Mouse (Mus musculus) liver, embryonic 14.5 days (tissue): Measurements from ENCODE around the gene Atg101.

Experiments
- CTCF ChIP-seq: IDR thresholded peaks from 2 replicates; pipeline ENCODE4 v1.5.1; 2016; ENCODE audit warnings: antibody characterized with exemption, low read depth, control low read depth
- EP300 ChIP-seq: IDR thresholded peaks from 2 replicates; pipeline ENCODE4 v1.6.1; 2016; ENCODE audit warnings: antibody characterized with exemption, low read depth

DNA sequence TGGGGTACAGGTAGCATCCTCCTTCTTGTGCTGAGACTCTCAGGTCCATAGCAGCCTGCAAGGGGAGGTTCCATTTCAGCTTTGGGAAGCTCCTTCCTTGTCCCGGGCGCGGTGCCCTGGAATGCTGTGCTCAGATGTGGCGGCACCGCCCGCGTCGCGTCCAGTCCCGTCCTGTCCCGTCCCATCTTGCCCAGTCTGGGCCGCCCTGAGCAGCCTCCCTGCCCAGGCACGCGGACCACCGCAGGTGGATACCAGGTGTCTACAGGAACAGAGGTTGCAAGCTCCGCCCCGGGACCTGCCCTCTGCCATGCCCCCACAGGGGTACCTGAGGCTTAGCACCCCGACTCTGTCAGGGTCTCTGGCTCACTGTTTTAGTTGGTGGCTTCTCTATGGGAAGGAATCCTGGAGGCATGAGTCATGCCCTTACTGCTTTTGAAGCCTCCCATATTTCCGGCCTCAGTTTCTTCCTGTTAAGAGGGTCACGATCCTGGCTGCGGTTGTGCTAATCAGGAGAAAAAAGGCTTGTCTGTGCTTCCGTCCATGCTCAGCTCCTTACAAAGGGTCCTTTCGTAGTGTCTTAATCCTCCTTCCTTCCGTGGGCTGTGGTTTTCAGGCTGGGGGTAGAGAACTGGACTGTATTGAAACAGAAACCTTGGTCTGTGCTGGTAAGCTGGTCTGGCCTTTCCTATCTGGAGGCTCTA is 52.6 kb downstream of the Atg101 start:
- TF ChIP-seq CTCF, result no peak
- no peak for TF ChIP-seq EP300
